In genomic region chr2:77918474-77918873, GRCm38 (mm10) we compare ENCODE assay signal across 17 mouse cellular contexts.
"Had no signal": no experiment of that assay in that cellular context is flagged by ENCODE, and none has a peak within 500 bp of the region (broad histone marks: within the 10 kb centered on the region; RNA-seq: fewer than 3 reads in every experiment).

No protein-coding gene starts in this region.

- H3K4me3 ChIP-seq: lung, embryonic 15.5 days; megakaryocyte, embryonic 14.5 days; midbrain, embryonic 13.5 days; midbrain, embryonic 15.5 days; neural tube, embryonic 12.5 days; stomach, embryonic 15.5 days had no signal

- DNase-seq: liver, postnatal 0 days; lung, adult 2 months; lung, postnatal 14 days; right cerebral cortex, postnatal 14 days; thymus, adult 2 months; thymus, postnatal 25 days; thymus, postnatal 4 days had no signal

- H3K9me3 ChIP-seq: lung, embryonic 15.5 days; megakaryocyte, embryonic 14.5 days; midbrain, embryonic 13.5 days; midbrain, embryonic 15.5 days; neural tube, embryonic 12.5 days; stomach, embryonic 15.5 days had no signal

- H3K9ac ChIP-seq: liver, postnatal 0 days; lung, embryonic 15.5 days; midbrain, embryonic 13.5 days; midbrain, embryonic 15.5 days; neural tube, embryonic 12.5 days; stomach, embryonic 15.5 days had no signal

- H3K27ac ChIP-seq: lung, embryonic 15.5 days; macrophage; midbrain, embryonic 13.5 days; midbrain, embryonic 15.5 days; neural tube, embryonic 12.5 days; stomach, embryonic 15.5 days; stomach, postnatal 0 days had no signal

- H3K4me2 ChIP-seq: lung, embryonic 15.5 days; midbrain, embryonic 11.5 days; midbrain, embryonic 13.5 days; midbrain, embryonic 15.5 days; neural tube, embryonic 12.5 days; stomach, embryonic 15.5 days had no signal

- H3K4me1 ChIP-seq: lung, embryonic 15.5 days; megakaryocyte, embryonic 14.5 days; midbrain, embryonic 13.5 days; midbrain, embryonic 15.5 days; neural tube, embryonic 12.5 days; stomach, embryonic 15.5 days had no signal

- ATAC-seq: liver, postnatal 0 days; lung, postnatal 0 days; midbrain, embryonic 13.5 days; midbrain, embryonic 15.5 days had no signal

- H3K27me3 ChIP-seq: lung, embryonic 15.5 days; megakaryocyte, embryonic 14.5 days; midbrain, embryonic 13.5 days; midbrain, embryonic 15.5 days; neural tube, embryonic 12.5 days; stomach, embryonic 15.5 days had no signal
